32 mouse cellular contexts compared by ENCODE assay signal in the genomic region with DNA sequence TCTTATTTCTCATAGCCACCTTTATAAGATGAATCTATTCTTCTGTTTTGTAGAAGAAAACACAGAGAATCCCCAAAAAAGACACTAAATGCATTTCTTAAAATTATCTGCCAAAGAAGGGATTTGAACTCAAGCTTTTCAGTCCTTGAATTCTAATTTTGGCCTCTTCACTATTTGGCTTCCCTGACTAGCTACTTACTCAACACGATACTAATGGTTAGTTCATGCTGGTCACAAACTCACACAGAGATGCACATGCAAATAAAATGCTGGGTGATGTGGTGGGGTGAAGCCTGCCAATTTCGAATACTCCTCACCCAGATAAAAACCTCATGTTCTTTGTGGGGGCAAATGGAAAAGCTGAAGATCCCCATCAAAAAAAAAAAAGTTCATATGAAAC.
"Had no signal": no experiment of that assay in that cellular context is flagged by ENCODE, and none has a peak within 500 bp of the region (broad histone marks: within the 10 kb centered on the region; RNA-seq: fewer than 3 reads in every experiment).

No protein-coding gene starts in this region.

- H3K9me3 ChIP-seq: heart, embryonic 10.5 days; heart, embryonic 12.5 days; heart, embryonic 13.5 days; heart, embryonic 15.5 days; hindbrain, embryonic 10.5 days; hindbrain, embryonic 12.5 days; hindbrain, embryonic 13.5 days; hindbrain, embryonic 15.5 days; intestine, embryonic 15.5 days; kidney, embryonic 15.5 days had no signal

- H3K4me2 ChIP-seq: heart, embryonic 11.5 days; heart, embryonic 12.5 days; heart, embryonic 13.5 days; heart, embryonic 15.5 days; hindbrain, embryonic 12.5 days; hindbrain, embryonic 13.5 days; hindbrain, embryonic 14.5 days; hindbrain, embryonic 15.5 days; intestine, embryonic 15.5 days; kidney, embryonic 15.5 days had no signal

- DNase-seq: heart, postnatal 10 days; heart, postnatal 14 days; heart, postnatal 36 days; heart, postnatal 4 days; kidney, adult 11 months; kidney, adult 18-20 months; kidney, adult 2 months; kidney, adult 8-10 months; kidney, adult 9 months; kidney, postnatal 10 days; kidney, postnatal 14 days; kidney, postnatal 25 days; kidney, postnatal 36 days; kidney, postnatal 4 days; layer of hippocampus, adult 9-11 months; layer of hippocampus, postnatal 36 days had no signal

- H3K4me3 ChIP-seq: heart, embryonic 10.5 days; heart, embryonic 12.5 days; heart, embryonic 13.5 days; heart, embryonic 15.5 days; hindbrain, embryonic 10.5 days; hindbrain, embryonic 12.5 days; hindbrain, embryonic 13.5 days; hindbrain, embryonic 15.5 days; intestine, embryonic 15.5 days; kidney, embryonic 15.5 days; layer of hippocampus, adult 2 months; left cerebral cortex, adult 2 months had no signal

- H3K27ac ChIP-seq: heart, embryonic 10.5 days; heart, embryonic 13.5 days; heart, embryonic 15.5 days; hindbrain, embryonic 10.5 days; hindbrain, embryonic 12.5 days; hindbrain, embryonic 13.5 days; hindbrain, embryonic 14.5 days; hindbrain, embryonic 15.5 days; hindbrain, postnatal 0 days; intestine, embryonic 15.5 days; kidney, embryonic 15.5 days; kidney, postnatal 0 days; layer of hippocampus, adult 2 months; left cerebral cortex, adult 2 months had no signal

- H3K9ac ChIP-seq: heart, embryonic 12.5 days; heart, embryonic 13.5 days; heart, embryonic 15.5 days; hindbrain, embryonic 12.5 days; hindbrain, embryonic 13.5 days; hindbrain, embryonic 14.5 days; hindbrain, embryonic 15.5 days; intestine, embryonic 15.5 days; kidney, embryonic 15.5 days had no signal

- H3K36me3 ChIP-seq: heart, embryonic 10.5 days; heart, embryonic 12.5 days; heart, embryonic 13.5 days; heart, embryonic 15.5 days; hindbrain, embryonic 10.5 days; hindbrain, embryonic 12.5 days; hindbrain, embryonic 13.5 days; hindbrain, embryonic 15.5 days; intestine, embryonic 15.5 days; kidney, embryonic 15.5 days had no signal

- H3K27me3 ChIP-seq: heart, embryonic 12.5 days; heart, embryonic 13.5 days; heart, embryonic 15.5 days; hindbrain, embryonic 12.5 days; hindbrain, embryonic 13.5 days; hindbrain, embryonic 15.5 days; intestine, embryonic 15.5 days; kidney, embryonic 15.5 days had no signal

- H3K4me1 ChIP-seq: heart, embryonic 10.5 days; heart, embryonic 12.5 days; heart, embryonic 13.5 days; heart, embryonic 15.5 days; hindbrain, embryonic 10.5 days; hindbrain, embryonic 12.5 days; hindbrain, embryonic 13.5 days; hindbrain, embryonic 15.5 days; intestine, embryonic 15.5 days; kidney, embryonic 15.5 days had no signal
